Mouse (Mus musculus) T-cell, adult 2 months (primary cell): ENCODE measurements around the gene Rapgef4.
A peak's percentile ranks its signal among the peaks of the same experiment; 100 is the strongest.
"Not testable (repeated sequence)": the region's sequence is repeated elsewhere in the genome, so short reads cannot be mapped to it uniquely, and the experiment has no call there.

Experiments
- DNase-seq: peaks from one replicate; pipeline ENCODE4 v3.0.0; 2022; ENCODE audit warnings: low spot score

Rapgef4 gene

GRCm38 (mm10) chr2:72029081-72029480, 48.0 kb downstream of the Rapgef4 start:
- DNase-seq: no peak

GRCm38 (mm10) chr2:72029586-72030144, 48.6 kb downstream of the Rapgef4 start:
- no peak for DNase-seq

- no peak for DNase-seq
Observed at GRCm38 (mm10) chr2:72031717-72032116, 50.7 kb downstream of the Rapgef4 start.

- no peak for DNase-seq
Observed at GRCm38 (mm10) chr2:72035616-72036015, 54.6 kb downstream of the Rapgef4 start.

GRCm38 (mm10) chr2:72037357-72037756, 56.3 kb downstream of the Rapgef4 start:
- DNase-seq: no peak

GRCm38 (mm10) chr2:72038235-72038634, 57.2 kb downstream of the Rapgef4 start:
- DNase-seq: peak; percentile 66

GRCm38 (mm10) chr2:72038651-72039251, 57.7 kb downstream of the Rapgef4 start:
- DNase-seq: no peak

GRCm38 (mm10) chr2:72039522-72040045, 58.5 kb downstream of the Rapgef4 start:
- no peak for DNase-seq

- no peak for DNase-seq
Observed at GRCm38 (mm10) chr2:72041087-72041486, 60.0 kb downstream of the Rapgef4 start.

GRCm38 (mm10) chr2:72042093-72042492, 61.1 kb downstream of the Rapgef4 start:
- DNase-seq: no peak

- DNase-seq: no peak
Observed at GRCm38 (mm10) chr2:72044191-72044590, 63.2 kb downstream of the Rapgef4 start.

- no peak for DNase-seq
Observed at GRCm38 (mm10) chr2:72045024-72045423, 64.0 kb downstream of the Rapgef4 start.

GRCm38 (mm10) chr2:72045659-72046058, 64.6 kb downstream of the Rapgef4 start:
- no peak for DNase-seq

GRCm38 (mm10) chr2:72050451-72050850, 69.4 kb downstream of the Rapgef4 start:
- DNase-seq: no peak

GRCm38 (mm10) chr2:72054280-72054679, 73.2 kb downstream of the Rapgef4 start:
- no peak for DNase-seq

- DNase-seq: no peak
Observed at GRCm38 (mm10) chr2:72054736-72055135, 73.7 kb downstream of the Rapgef4 start.

- DNase-seq: no peak
Observed at GRCm38 (mm10) chr2:72055476-72055875, 74.4 kb downstream of the Rapgef4 start.

GRCm38 (mm10) chr2:72056081-72056874, 75.2 kb downstream of the Rapgef4 start:
- no peak for DNase-seq

- DNase-seq: no peak
Observed at GRCm38 (mm10) chr2:72062931-72063330, 81.9 kb downstream of the Rapgef4 start.

- DNase-seq: no peak
Observed at GRCm38 (mm10) chr2:72068505-72068904, 87.5 kb downstream of the Rapgef4 start.

GRCm38 (mm10) chr2:72070086-72070485, 89.0 kb downstream of the Rapgef4 start:
- DNase-seq: no peak

GRCm38 (mm10) chr2:72073121-72073520, 92.1 kb downstream of the Rapgef4 start:
- not testable (repeated sequence) for DNase-seq

- no peak for DNase-seq
Observed at GRCm38 (mm10) chr2:72074999-72075561, 94.0 kb downstream of the Rapgef4 start.
